Mouse (Mus musculus) liver, embryonic 14.5 days (tissue): ENCODE measurements around the gene Cdt1.

Experiments used
- CTCF ChIP-seq: IDR thresholded peaks from 2 replicates; pipeline ENCODE4 v1.5.1; 2016; ENCODE audit warnings: antibody characterized with exemption, low read depth, control low read depth
- EP300 ChIP-seq: IDR thresholded peaks from 2 replicates; pipeline ENCODE4 v1.6.1; 2016; ENCODE audit warnings: antibody characterized with exemption, low read depth

DNA sequence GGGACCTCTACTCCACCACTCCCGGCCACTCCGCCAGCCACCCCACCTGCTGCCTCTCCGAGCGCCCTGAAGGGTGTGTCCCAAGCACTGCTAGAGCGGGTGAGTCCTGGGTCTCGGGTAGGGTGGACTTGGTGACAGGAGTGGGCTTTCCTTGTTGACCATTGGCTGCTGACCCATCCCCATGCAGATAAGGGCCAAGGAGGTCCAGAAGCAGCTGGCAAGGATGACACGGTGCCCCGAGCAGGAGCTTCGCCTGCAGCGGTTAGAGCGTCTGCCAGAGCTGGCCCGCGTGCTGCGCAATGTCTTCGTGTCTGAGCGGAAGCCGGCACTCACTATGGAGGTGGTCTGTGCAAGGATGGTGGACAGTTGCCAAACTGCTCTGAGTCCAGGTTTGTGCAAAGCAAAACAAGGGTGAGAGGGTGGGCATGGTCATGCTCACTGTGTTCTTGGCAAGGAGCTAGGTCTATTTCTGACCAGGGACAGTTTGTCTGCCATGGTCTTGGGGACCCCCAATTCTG lies 4.0 kb downstream of the Cdt1 start:
- TF ChIP-seq CTCF, result no peak
- TF ChIP-seq EP300, result no peak
